Comparison of ENCODE assay signal across 9 mouse cellular contexts in genomic region chr6:119477686-119478310, GRCm38 (mm10). TPM values are rescaled to one million over a fixed set of nuclear protein-coding genes. Genes with fewer than 3 reads are reported as not detected.
A peak's percentile ranks its signal among the peaks of the same experiment; 100 is the strongest.
DNase-seq lines count a peak whose midpoint lies in the region; ATAC-seq and TF ChIP-seq lines count a peak whose summit lies in the region.
"Had no signal": no experiment of that assay in that cellular context is flagged by ENCODE, and none has a peak within 500 bp of the region (broad histone marks: within the 10 kb centered on the region; RNA-seq: fewer than 3 reads in every experiment).

No protein-coding gene starts in this region.

- H3K27me3 ChIP-seq in heart, adult 2 months (ENCODE audit: control insufficient read depth, insufficient read depth, low read length): no peaks in the 10 kb centered on the region
- no peaks in the 10 kb centered on the region for H3K27me3 ChIP-seq in embryonic facial prominence, embryonic 10.5 days (replicated peaks; ENCODE audit: low read depth, poor library complexity, severe bottlenecking)
- H3K27me3 ChIP-seq in liver, embryonic 12.5 days (replicated peaks): no peaks in the 10 kb centered on the region

- intact Hi-C loops in heart, adult 2 months (cut with DNase I): no loop called here

- 36% methylated on average over 13 of the region's 13 CpGs for WGBS in heart, adult 2 months
- WGBS in embryonic facial prominence, embryonic 10.5 days: 55% methylated on average over 13 of the region's 13 CpGs
- 56% methylated on average over 13 of the region's 13 CpGs for WGBS in liver, embryonic 12.5 days (ENCODE audit: insufficient replicate concordance)

- no peaks in the 10 kb centered on the region for H3K36me3 ChIP-seq in heart, adult 2 months (ENCODE audit: control insufficient read depth, insufficient read depth, low read length)
- H3K36me3 ChIP-seq in embryonic facial prominence, embryonic 10.5 days (replicated peaks): peaks cover 13% of the 10 kb centered on the region
- peaks cover 11% of the 10 kb centered on the region; the same call in 1 of the 2 replicates for H3K36me3 ChIP-seq in liver, embryonic 12.5 days

- no peak for TF ChIP-seq EP300 in heart, adult 2 months (IDR thresholded peaks at IDR 0.05; ENCODE audit: insufficient read depth, low read depth, low read length)

- H3K27ac ChIP-seq in heart, adult 2 months: peak overlapping the region; percentile 99
- peak overlapping the region; percentile 98 for H3K27ac ChIP-seq in layer of hippocampus, adult 2 months
- H3K27ac ChIP-seq in embryonic facial prominence, embryonic 10.5 days (replicated peaks): peak overlapping the region; percentile 36
- H3K27ac ChIP-seq in liver, embryonic 12.5 days: peak overlapping the region; percentile 3; the same call in 1 of the 2 replicates

- no peak for TF ChIP-seq POLR2A in heart, adult 2 months (IDR thresholded peaks at IDR 0.05; ENCODE audit: insufficient read depth, low read depth, low read length)

- no peaks in the 10 kb centered on the region for H3K79me2 ChIP-seq in heart, adult 2 months (replicated peaks; ENCODE audit: control insufficient read depth, insufficient read depth, low read length)

- H3K9me3 ChIP-seq in embryonic facial prominence, embryonic 10.5 days: no peaks in the 10 kb centered on the region
- H3K9me3 ChIP-seq in liver, embryonic 12.5 days (replicated peaks): no peaks in the 10 kb centered on the region

- no peak for DNase-seq in heart, adult 2 months
- no peak for DNase-seq in heart, adult 9 months (ENCODE audit: low spot score in 2 of 2)
- DNase-seq in layer of hippocampus, adult 2 months (ENCODE audit: low spot score in 2 of 2): no peak
- DNase-seq in layer of hippocampus, postnatal 25 days (ENCODE audit: extremely low spot score in 1 of 2, low spot score in 1 of 2): no peak
- no peak for DNase-seq in embryonic facial prominence, embryonic 10.5 days (ENCODE audit: low spot score)
- no peak for DNase-seq in thymus, postnatal 4 days
- DNase-seq: cerebellum, postnatal 10 days had no signal

- peak overlapping the region; percentile 99; the same call in 1 of the 2 replicates for H3K4me2 ChIP-seq in liver, embryonic 12.5 days

- peaks cover 3% of the 10 kb centered on the region for H3K4me1 ChIP-seq in heart, adult 2 months (ENCODE audit: control insufficient read depth, insufficient read depth, low read length)
- peaks cover 46% of the 10 kb centered on the region for H3K4me1 ChIP-seq in embryonic facial prominence, embryonic 10.5 days
- H3K4me1 ChIP-seq in liver, embryonic 12.5 days: peaks cover 66% of the 10 kb centered on the region

- TF ChIP-seq CTCF in heart, adult 2 months (IDR thresholded peaks at IDR 0.05): no peak
- TF ChIP-seq CTCF in layer of hippocampus, adult 2 months (conservative IDR thresholded peaks at IDR 0.05): no peak

- H3K4me3 ChIP-seq in heart, adult 2 months: no peak overlapping the region
- H3K4me3 ChIP-seq in layer of hippocampus, adult 2 months: no peak overlapping the region
- H3K4me3 ChIP-seq in embryonic facial prominence, embryonic 10.5 days: no peak overlapping the region
- no peak overlapping the region for H3K4me3 ChIP-seq in liver, embryonic 12.5 days

- 0 out of 2 replicates have a peak overlapping the region, but pooled peaks have one; percentile 12 for H3K9ac ChIP-seq in heart, adult 2 months (ENCODE audit: low read depth, low read length)
- no peak overlapping the region for H3K9ac ChIP-seq in liver, embryonic 12.5 days

- no peak for ATAC-seq in liver, embryonic 12.5 days
- no peak for ATAC-seq in activated CD4-positive, CD25-positive, alpha-beta regulatory T cell, adult 4 months

RNA-seq across cellular contexts. Expression of gene Fbxl14, which starts 1.7 kb away (rescaled TPM):
- 10 to 100 TPM; 16.0 to 16.6 TPM for total RNA-seq in heart, adult 2 months (2021)
- 19.7 and 20.3 TPM in 2 replicates for polyA plus RNA-seq in heart, adult 2 months (2012; rRNA removed)
- total RNA-seq in layer of hippocampus, adult 2 months (2021): 10 to 100 TPM; 32.3 to 34.3 TPM
- total RNA-seq in layer of hippocampus, postnatal 25 days (2021): 10 to 100 TPM; 31.1 to 32.6 TPM
- 3.4 and 3.6 TPM in 2 replicates for polyA plus RNA-seq in embryonic facial prominence, embryonic 10.5 days (2016; fragmentation: Nextera tagmentation; extraction: Ambion mirVana)
- polyA plus RNA-seq in liver, embryonic 12.5 days (2016; fragmentation: Nextera tagmentation; extraction: Ambion mirVana): 3.2 and 3.4 TPM in 2 replicates
- polyA plus RNA-seq in activated CD4-positive, CD25-positive, alpha-beta regulatory T cell, adult 4 months (2017; shearing (Covaris generic)): 10 to 100 TPM; 13.2 to 15.8 TPM

Comparison
In these comparisons a context has a peak if more than half of its experiments do, and no peak if none do; other contexts are left out.
1. H3K27ac ChIP-seq: peak in every context shown above with its lines; median percentile 99 in heart, adult 2 months; 98 in layer of hippocampus, adult 2 months; 36 in embryonic facial prominence, embryonic 10.5 days; 3 in liver, embryonic 12.5 days.